Mouse (Mus musculus) CH12.LX (cell line): ENCODE measurements around the gene Aire. TPM values are rescaled to one million over a fixed set of nuclear protein-coding genes. Genes with fewer than 3 reads are reported as not detected.

Experiments used
- polyA plus RNA-seq: library from polyadenylated mRNA; unstranded; fragments of >175 nt; gene quantifications from 2 replicates; pipeline ENCODE4 v1.2.1, GENCODE M21; 2012; ENCODE audit warnings: low read depth; ENCODE audit not compliant: insufficient read length
- total RNA-seq, 2 experiments: library from RNA; depleted of rRNA; stranded (reverse); fragments of 300-350 nt in 1 of 2; fragments of >200 nt in 1 of 2; gene quantifications; 2 replicates each; pipeline ENCODE4 v1.2.3; 2012 to 2014

The Aire gene
- total and polyA plus RNA-seq, 3 experiments, result 0.16 to 0.17 TPM; not detected in 1

Other genes starting within 250 kb of the Aire start
- not detected in 2 replicates for gene Gm9639, start 248.5 kb downstream of the Aire start, total RNA-seq (2012; rRNA removed)
- gene Gm9639, start 248.5 kb downstream of the Aire start, total RNA-seq (2014; rRNA removed), result not detected in 2 replicates
- gene Gm9639, start 248.5 kb downstream of the Aire start, polyA plus RNA-seq, result not detected in 2 replicates
- gene Gm19668, start 244.5 kb downstream of the Aire start, total RNA-seq (2012; rRNA removed), result not detected in 2 replicates
- not detected in 2 replicates for gene Gm19668, start 244.5 kb downstream of the Aire start, total RNA-seq (2014; rRNA removed)
- not detected in 2 replicates for gene Gm19668, start 244.5 kb downstream of the Aire start, polyA plus RNA-seq
- gene Gm9507, start 231.8 kb downstream of the Aire start, total RNA-seq (2012; rRNA removed), result not detected in 2 replicates
- gene Gm9507, start 231.8 kb downstream of the Aire start, total RNA-seq (2014; rRNA removed), result not detected in 2 replicates
- gene Gm9507, start 231.8 kb downstream of the Aire start, polyA plus RNA-seq, result not detected in 2 replicates
- gene Gm2696, start 228.9 kb downstream of the Aire start, total RNA-seq (2012; rRNA removed), result not detected in 2 replicates
- gene Gm2696, start 228.9 kb downstream of the Aire start, total RNA-seq (2014; rRNA removed), result not detected in 2 replicates
- gene Gm2696, start 228.9 kb downstream of the Aire start, polyA plus RNA-seq, result not detected in 2 replicates
- not detected in 2 replicates for gene Krtap10-4, start 216.5 kb downstream of the Aire start, total RNA-seq (2012; rRNA removed)
- gene Krtap10-4, start 216.5 kb downstream of the Aire start, total RNA-seq (2014; rRNA removed), result not detected in 2 replicates
- not detected in 2 replicates for gene Krtap10-4, start 216.5 kb downstream of the Aire start, polyA plus RNA-seq
- not detected in 2 replicates for gene Krtap10-10, start 207.7 kb downstream of the Aire start, total RNA-seq (2012; rRNA removed)
- gene Krtap10-10, start 207.7 kb downstream of the Aire start, total RNA-seq (2014; rRNA removed), result not detected in 2 replicates
- not detected in 2 replicates for gene Krtap10-10, start 207.7 kb downstream of the Aire start, polyA plus RNA-seq
- gene Gm36176, start 196.8 kb downstream of the Aire start, total RNA-seq (2012; rRNA removed), result not detected in 2 replicates
- not detected in 2 replicates for gene Gm36176, start 196.8 kb downstream of the Aire start, total RNA-seq (2014; rRNA removed)
- gene Gm36176, start 196.8 kb downstream of the Aire start, polyA plus RNA-seq, result not detected in 2 replicates
- gene Gm10318, start 190.8 kb downstream of the Aire start, total RNA-seq (2012; rRNA removed), result not detected in 2 replicates
- not detected in 2 replicates for gene Gm10318, start 190.8 kb downstream of the Aire start, total RNA-seq (2014; rRNA removed)
- not detected in 2 replicates for gene Gm10318, start 190.8 kb downstream of the Aire start, polyA plus RNA-seq
- not detected in 2 replicates for gene Gm3285, start 181.6 kb downstream of the Aire start, total RNA-seq (2012; rRNA removed)
- not detected in 2 replicates for gene Gm3285, start 181.6 kb downstream of the Aire start, total RNA-seq (2014; rRNA removed)
- not detected in 2 replicates for gene Gm3285, start 181.6 kb downstream of the Aire start, polyA plus RNA-seq
- not detected in 2 replicates for gene Lrrc3, start 141.1 kb downstream of the Aire start, total RNA-seq (2012; rRNA removed)
- gene Lrrc3, start 141.1 kb downstream of the Aire start, total RNA-seq (2014; rRNA removed), result not detected in 2 replicates
- gene Lrrc3, start 141.1 kb downstream of the Aire start, polyA plus RNA-seq, result not detected in 2 replicates
- 0.25 and 0.34 TPM in 2 replicates for gene Trpm2, start 73.0 kb downstream of the Aire start, total RNA-seq (2012; rRNA removed)
- not detected in 2 replicates for gene Trpm2, start 73.0 kb downstream of the Aire start, total RNA-seq (2014; rRNA removed)
- 0.08 and 0.16 TPM in 2 replicates for gene Trpm2, start 73.0 kb downstream of the Aire start, polyA plus RNA-seq
- gene 1810043G02Rik, start 65.1 kb downstream of the Aire start, total RNA-seq (2012; rRNA removed), result 5.1 and 6.2 TPM in 2 replicates
- gene 1810043G02Rik, start 65.1 kb downstream of the Aire start, total RNA-seq (2014; rRNA removed), result 3.3 and 4.1 TPM in 2 replicates
- gene 1810043G02Rik, start 65.1 kb downstream of the Aire start, polyA plus RNA-seq, result 3.3 and 4.3 TPM in 2 replicates
- gene Pfkl, start 33.5 kb downstream of the Aire start, total RNA-seq (2012; rRNA removed), result 113 and 210 TPM in 2 replicates
- gene Pfkl, start 33.5 kb downstream of the Aire start, total RNA-seq (2014; rRNA removed), result 125 and 159 TPM in 2 replicates
- gene Pfkl, start 33.5 kb downstream of the Aire start, polyA plus RNA-seq, result 95.9 and 106 TPM in 2 replicates
- gene Dnmt3l, start 1.7 kb downstream of the Aire start, total RNA-seq (2012; rRNA removed), result 0.21 TPM in 1 of 2 replicates, not detected in the other
- gene Dnmt3l, start 1.7 kb downstream of the Aire start, total RNA-seq (2014; rRNA removed), result 0.23 TPM in 1 of 2 replicates, not detected in the other
- gene Dnmt3l, start 1.7 kb downstream of the Aire start, polyA plus RNA-seq, result not detected in 2 replicates
- 0.64 and 0.80 TPM in 2 replicates for gene Icosl, start 25.7 kb upstream of the Aire start, total RNA-seq (2012; rRNA removed)
- 1.2 and 1.5 TPM in 2 replicates for gene Icosl, start 25.7 kb upstream of the Aire start, total RNA-seq (2014; rRNA removed)
- 1.2 and 1.3 TPM in 2 replicates for gene Icosl, start 25.7 kb upstream of the Aire start, polyA plus RNA-seq
- gene D10Jhu81e, start 126.2 kb upstream of the Aire start, total RNA-seq (2012; rRNA removed), result 43.9 and 45.7 TPM in 2 replicates
- 34.3 and 51.0 TPM in 2 replicates for gene D10Jhu81e, start 126.2 kb upstream of the Aire start, total RNA-seq (2014; rRNA removed)
- gene D10Jhu81e, start 126.2 kb upstream of the Aire start, polyA plus RNA-seq, result 29.9 and 34.3 TPM in 2 replicates
- 43.0 and 55.5 TPM in 2 replicates for gene Pwp2, start 141.5 kb upstream of the Aire start, total RNA-seq (2012; rRNA removed)
- gene Pwp2, start 141.5 kb upstream of the Aire start, total RNA-seq (2014; rRNA removed), result 48.6 and 49.9 TPM in 2 replicates
- 41.2 and 42.9 TPM in 2 replicates for gene Pwp2, start 141.5 kb upstream of the Aire start, polyA plus RNA-seq
- gene Trappc10, start 201.0 kb upstream of the Aire start, total RNA-seq (2012; rRNA removed), result 22.1 and 23.4 TPM in 2 replicates
- gene Trappc10, start 201.0 kb upstream of the Aire start, total RNA-seq (2014; rRNA removed), result 24.7 and 26.5 TPM in 2 replicates
- 21.2 and 26.7 TPM in 2 replicates for gene Trappc10, start 201.0 kb upstream of the Aire start, polyA plus RNA-seq